8 mouse cellular contexts compared by ENCODE assay signal in the genomic region with DNA sequence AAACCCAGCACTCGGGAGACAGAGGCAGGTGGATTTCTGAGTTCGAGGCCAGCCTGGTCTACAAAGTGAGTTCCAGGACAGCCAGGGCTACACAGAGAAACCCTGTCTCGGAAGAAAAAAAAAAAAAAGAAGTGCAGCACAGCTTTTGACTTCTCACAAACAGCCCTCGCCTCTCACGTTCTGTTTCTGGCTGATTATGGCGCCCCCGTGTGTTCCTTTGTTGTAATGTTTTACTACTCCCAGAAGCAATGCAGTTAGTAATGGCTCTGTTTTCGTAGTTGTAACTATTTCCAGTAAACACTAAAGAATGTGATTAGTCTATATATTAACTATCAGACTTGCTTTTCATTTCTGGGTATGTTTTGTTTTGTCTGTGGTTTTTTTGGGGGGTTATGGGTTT. TPM values are rescaled to one million over a fixed set of nuclear protein-coding genes. Genes with fewer than 3 reads are reported as not detected.
DNase-seq lines count a peak whose midpoint lies in the region; ATAC-seq lines count a peak whose summit lies in the region.
"Not testable (repeated sequence)": the region's sequence is repeated elsewhere in the genome, so short reads cannot be mapped to it uniquely, and the experiment has no call there.

No protein-coding gene starts in this region.

- ATAC-seq in forebrain, embryonic 11.5 days (replicated peaks; ENCODE audit: low FRiP score); lung, embryonic 15.5 days (ENCODE audit: borderline replicate concordance, extremely low read depth, low FRiP score, low TSS enrichment): not testable (repeated sequence)
- peak; percentile 53 to 66; a peak in 1 of 4 replicates for ATAC-seq in hematopoietic stem cell, adult 5-6 weeks (replicated peaks in 1 of 2; ENCODE audit: insufficient read depth in 1 of 2, low FRiP score in 2 of 2, low TSS enrichment in 1 of 2, low read depth in 1 of 2, poor library complexity in 2 of 2, severe bottlenecking in 2 of 2)

- H3K27me3 ChIP-seq in forebrain, embryonic 11.5 days (ENCODE audit: control insufficient read depth, insufficient read depth, low read length); lung, embryonic 15.5 days: not testable (repeated sequence)

- peak; percentile 66 for DNase-seq in MEL-GATA-1-ER (ENCODE audit: extremely low read depth, low read depth)
- peak; percentile 71 for DNase-seq in c-Kit-positive CD71-positive TER-119-negative erythroid progenitor cells, embryonic 14.5 days (ENCODE audit: low read depth)
- DNase-seq in forebrain, embryonic 11.5 days (ENCODE audit: low spot score) = peak; percentile 84
- peak; percentile 41 for DNase-seq in layer of hippocampus, adult 9-11 months
- peak; percentile 82 for DNase-seq in retina, postnatal 1 day
- peak; percentile 61 to 82 for DNase-seq in thymus, postnatal 10 days (ENCODE audit: low spot score in 2 of 2)

- H3K27ac ChIP-seq in forebrain, embryonic 11.5 days (ENCODE audit: low read depth, low read length); lung, embryonic 15.5 days: not testable (repeated sequence)

- H3K36me3 ChIP-seq in forebrain, embryonic 11.5 days (ENCODE audit: control insufficient read depth, insufficient read depth, low read length); lung, embryonic 15.5 days: not testable (repeated sequence)

- H3K4me2 ChIP-seq in forebrain, embryonic 11.5 days (ENCODE audit: low read depth, low read length, severe bottlenecking) = not testable (repeated sequence)
- H3K4me2 ChIP-seq in lung, embryonic 15.5 days = peak overlapping the region; percentile 20; the same call in 1 of the 2 replicates

- not testable (repeated sequence) for H3K9me3 ChIP-seq in forebrain, embryonic 11.5 days (ENCODE audit: control insufficient read depth, low read length); lung, embryonic 15.5 days

- not testable (repeated sequence) for H3K4me1 ChIP-seq in forebrain, embryonic 11.5 days (replicated peaks; ENCODE audit: control insufficient read depth, insufficient read depth, low read length); lung, embryonic 15.5 days

- not testable (repeated sequence) for H3K9ac ChIP-seq in forebrain, embryonic 11.5 days (ENCODE audit: low read length); lung, embryonic 15.5 days

- WGBS in forebrain, embryonic 11.5 days = 23% methylated on average over 8 of the region's 8 CpGs
- WGBS in lung, embryonic 15.5 days = 13% methylated on average over 8 of the region's 8 CpGs

- H3K4me3 ChIP-seq in forebrain, embryonic 11.5 days (ENCODE audit: low read depth, low read length); lung, embryonic 15.5 days: not testable (repeated sequence)

RNA-seq across cellular contexts. Expression of a gene that starts 20.2 kb away (rescaled TPM):
- polyA plus RNA-seq in forebrain, embryonic 11.5 days (2014; fragmentation: Nextera tagmentation; extraction: Ambion mirVana) = 19.6 and 22.6 TPM in 2 replicates
- 12.4 and 17.4 TPM in 2 replicates for total RNA-seq in hematopoietic stem cell, adult 5-6 weeks (2017)
- polyA plus RNA-seq in lung, embryonic 15.5 days (2015; fragmentation: Nextera tagmentation; extraction: Ambion mirVana) = 48.3 and 52.3 TPM in 2 replicates
